Mouse (Mus musculus): ENCODE measurements around the gene Syn3. TPM values are rescaled to one million over a fixed set of nuclear protein-coding genes. Genes with fewer than 3 reads are reported as not detected.

Syn3 gene
- polyA plus RNA-seq, 1 experiment from 2014 or later: 29.9 TPM

DNA sequence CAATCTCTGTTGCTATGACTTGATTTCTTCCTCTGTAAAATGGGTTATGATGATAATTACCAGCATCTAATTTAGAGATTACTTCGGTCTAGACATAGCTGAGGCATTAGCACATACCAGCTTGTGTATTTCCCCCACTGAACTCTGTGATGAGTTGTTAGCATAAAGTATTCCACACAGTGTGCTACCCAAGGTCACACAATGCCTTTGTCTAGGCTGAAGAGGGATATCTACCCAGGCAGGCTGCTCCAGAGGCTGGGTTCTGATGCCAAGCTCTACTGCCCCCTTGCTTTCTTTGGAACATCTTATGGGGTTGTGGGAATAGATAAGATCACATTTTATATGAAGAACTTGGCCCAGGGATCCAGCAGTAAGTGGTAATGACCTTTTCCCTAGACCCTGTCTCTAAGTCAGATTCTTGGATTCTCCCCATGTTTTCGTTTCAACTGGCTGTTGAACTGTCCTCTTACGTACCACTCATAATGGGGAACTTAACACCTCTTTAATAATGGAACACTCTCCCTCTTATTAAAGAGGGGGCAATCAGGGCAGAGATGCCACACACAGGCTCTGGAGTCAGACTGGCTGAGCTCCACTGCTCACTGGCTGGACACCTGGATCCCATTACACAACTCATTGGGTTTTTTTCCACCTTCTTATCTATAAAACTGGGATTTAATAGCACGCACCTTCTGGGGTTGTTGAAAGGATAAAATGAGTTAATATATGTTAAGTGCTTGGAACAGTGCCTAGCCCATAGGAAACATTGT lies 100.9 kb downstream of the Syn3 start:
- Histone ChIP-seq H3K27me3 (replicated peaks; ENCODE audit: control insufficient read depth, insufficient read depth, low read length) (no peaks in the 10 kb centered on the region), H3K4me2 (ENCODE audit: low read length) (no peak overlapping the region), H3K9me3 (ENCODE audit: control insufficient read depth, low read length) (peaks cover 4% of the 10 kb centered on the region), H3K36me3 (ENCODE audit: control insufficient read depth, insufficient read depth, low read length) (0 out of 2 replicates have a peak, but pooled peaks cover 2% of the 10 kb centered on the region), H3K9ac (ENCODE audit: low read depth, low read length) (no peak overlapping the region), H3K4me1 (ENCODE audit: control insufficient read depth, insufficient read depth, low read depth, low read length) (no peaks in the 10 kb centered on the region), H3K27ac (ENCODE audit: low read depth, low read length) (no peak overlapping the region), H3K4me3 (ENCODE audit: low read length) (no peak overlapping the region)
- ATAC-seq: no peak
- 88% methylated on average over 4 of the region's 4 CpGs for WGBS

DNA sequence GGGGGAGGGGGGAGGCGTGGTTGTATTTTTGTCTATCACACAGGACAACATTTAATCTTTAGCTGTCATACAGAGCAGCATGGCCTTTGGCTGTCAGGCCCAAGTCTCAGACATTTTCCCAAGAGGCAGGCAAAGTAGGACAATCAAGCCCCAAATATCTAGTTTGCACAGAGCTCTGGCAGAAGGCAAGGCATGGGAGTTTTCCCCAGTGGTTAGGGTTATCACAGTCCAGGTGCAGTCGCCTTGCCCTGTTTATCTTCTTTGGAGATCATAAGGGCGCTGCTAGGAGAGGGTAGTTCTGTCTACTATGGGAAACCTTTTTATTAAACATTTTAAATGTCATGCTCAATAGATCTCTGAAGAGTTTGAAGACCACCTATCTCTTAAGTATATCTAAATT lies 106.3 kb downstream of the Syn3 start:
- no peak overlapping the region for H3K27ac ChIP-seq (ENCODE audit: low read depth, low read length)
- no peak overlapping the region for H3K4me2 ChIP-seq (ENCODE audit: low read length)
- no peak overlapping the region for H3K9ac ChIP-seq (ENCODE audit: low read depth, low read length)
- peaks cover 10% of the 10 kb centered on the region for H3K4me1 ChIP-seq (ENCODE audit: control insufficient read depth, insufficient read depth, low read depth, low read length)
- H3K4me3 ChIP-seq (ENCODE audit: low read length): no peak overlapping the region
- WGBS: 90% methylated on average over 3 of the region's 3 CpGs
- no peak for ATAC-seq
- 0 out of 2 replicates have a peak, but pooled peaks cover 2% of the 10 kb centered on the region for H3K36me3 ChIP-seq (ENCODE audit: control insufficient read depth, insufficient read depth, low read length)
- no peaks in the 10 kb centered on the region for H3K27me3 ChIP-seq (replicated peaks; ENCODE audit: control insufficient read depth, insufficient read depth, low read length)
- H3K9me3 ChIP-seq (ENCODE audit: control insufficient read depth, low read length): peaks cover 4% of the 10 kb centered on the region

DNA sequence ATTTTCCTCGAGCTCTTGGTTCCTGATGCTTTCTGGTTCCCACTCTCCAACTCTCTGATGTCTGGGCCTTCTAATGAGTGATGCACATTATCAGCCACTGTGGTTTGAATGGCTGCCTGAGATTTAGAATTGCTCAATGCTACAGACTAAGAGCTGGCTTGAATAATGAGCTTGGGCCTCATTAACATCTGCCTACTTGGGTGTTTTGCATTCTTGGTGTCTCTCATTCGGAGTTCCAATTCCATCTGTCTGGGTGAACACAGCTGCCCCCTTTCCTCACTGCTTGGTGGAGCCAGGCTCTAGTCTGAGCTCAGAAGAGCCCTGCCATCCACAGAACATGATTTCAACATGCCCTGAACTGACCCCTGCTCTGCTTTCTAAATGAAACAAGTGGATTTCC lies 108.8 kb downstream of the Syn3 start:
- H3K9me3 ChIP-seq (ENCODE audit: control insufficient read depth, low read length): peaks cover 4% of the 10 kb centered on the region
- no peak overlapping the region for H3K4me3 ChIP-seq (ENCODE audit: low read length)
- no peak overlapping the region for H3K27ac ChIP-seq (ENCODE audit: low read depth, low read length)
- peak; percentile 52 for ATAC-seq
- 0 out of 2 replicates have a peak, but pooled peaks cover 2% of the 10 kb centered on the region for H3K36me3 ChIP-seq (ENCODE audit: control insufficient read depth, insufficient read depth, low read length)
- H3K4me1 ChIP-seq (ENCODE audit: control insufficient read depth, insufficient read depth, low read depth, low read length): peaks cover 10% of the 10 kb centered on the region
- H3K27me3 ChIP-seq (replicated peaks; ENCODE audit: control insufficient read depth, insufficient read depth, low read length): no peaks in the 10 kb centered on the region
- 45% methylated on average over 2 of the region's 2 CpGs for WGBS
- no peak overlapping the region for H3K9ac ChIP-seq (ENCODE audit: low read depth, low read length)
- no peak overlapping the region for H3K4me2 ChIP-seq (ENCODE audit: low read length)

DNA sequence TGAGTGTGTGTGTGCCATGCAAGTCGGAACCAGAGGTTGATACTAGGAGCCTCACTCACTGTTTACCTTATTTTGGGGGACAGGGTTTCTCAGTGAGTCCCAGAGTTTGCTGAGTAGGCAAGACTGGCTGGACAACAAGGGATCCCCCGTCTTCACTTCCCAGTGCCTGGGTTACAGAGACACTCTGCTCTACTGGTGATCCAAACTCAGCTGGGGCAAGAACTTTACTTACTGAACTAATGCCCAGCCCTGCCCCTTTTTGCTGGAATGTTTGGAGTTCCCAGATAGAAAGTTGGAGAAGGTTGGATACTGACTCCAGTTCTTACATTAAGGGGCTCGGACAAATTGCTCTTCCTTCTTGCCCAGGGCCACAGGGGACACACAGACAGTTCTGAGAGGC lies 109.3 kb downstream of the Syn3 start:
- Histone ChIP-seq H3K9ac (ENCODE audit: low read depth, low read length) (no peak overlapping the region), H3K4me1 (ENCODE audit: control insufficient read depth, insufficient read depth, low read depth, low read length) (peaks cover 10% of the 10 kb centered on the region), H3K9me3 (ENCODE audit: control insufficient read depth, low read length) (no peaks in the 10 kb centered on the region), H3K27me3 (replicated peaks; ENCODE audit: control insufficient read depth, insufficient read depth, low read length) (no peaks in the 10 kb centered on the region), H3K36me3 (ENCODE audit: control insufficient read depth, insufficient read depth, low read length) (no peaks in the 10 kb centered on the region), H3K4me2 (ENCODE audit: low read length) (no peak overlapping the region), H3K4me3 (ENCODE audit: low read length) (no peak overlapping the region), H3K27ac (ENCODE audit: low read depth, low read length) (no peak overlapping the region)
- 87% methylated on average over 3 of the region's 3 CpGs for WGBS
- no peak for ATAC-seq

DNA sequence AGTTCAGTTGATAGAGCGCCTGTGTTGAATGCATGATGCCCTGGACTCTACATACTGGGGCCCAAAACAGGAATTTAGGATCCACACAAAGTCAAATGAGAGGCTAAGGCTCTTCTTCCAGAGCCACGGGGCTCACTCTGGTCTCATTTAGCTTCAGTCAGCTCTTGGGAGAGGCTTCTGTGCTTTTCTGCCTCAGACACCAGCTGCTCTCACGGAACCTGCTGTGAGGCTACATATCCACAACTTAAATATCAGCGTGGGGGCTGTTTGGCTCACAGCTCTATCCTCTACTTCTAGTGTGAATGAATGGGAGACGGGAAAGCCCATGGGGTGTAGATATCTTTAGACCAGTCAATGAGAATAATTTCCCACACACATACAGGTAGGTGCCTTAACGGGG lies 109.9 kb downstream of the Syn3 start:
- H3K27ac ChIP-seq (ENCODE audit: low read depth, low read length): no peak overlapping the region
- no peaks in the 10 kb centered on the region for H3K27me3 ChIP-seq (replicated peaks; ENCODE audit: control insufficient read depth, insufficient read depth, low read length)
- 63% methylated on average over 6 of the region's 6 CpGs for WGBS
- peaks cover 10% of the 10 kb centered on the region for H3K4me1 ChIP-seq (ENCODE audit: control insufficient read depth, insufficient read depth, low read depth, low read length)
- H3K9me3 ChIP-seq (ENCODE audit: control insufficient read depth, low read length): no peaks in the 10 kb centered on the region
- ATAC-seq: peak; percentile 25; the same call in 1 of the 2 replicates
- no peak overlapping the region for H3K9ac ChIP-seq (ENCODE audit: low read depth, low read length)
- no peak overlapping the region for H3K4me2 ChIP-seq (ENCODE audit: low read length)
- no peak overlapping the region for H3K4me3 ChIP-seq (ENCODE audit: low read length)
- H3K36me3 ChIP-seq (ENCODE audit: control insufficient read depth, insufficient read depth, low read length): no peaks in the 10 kb centered on the region

DNA sequence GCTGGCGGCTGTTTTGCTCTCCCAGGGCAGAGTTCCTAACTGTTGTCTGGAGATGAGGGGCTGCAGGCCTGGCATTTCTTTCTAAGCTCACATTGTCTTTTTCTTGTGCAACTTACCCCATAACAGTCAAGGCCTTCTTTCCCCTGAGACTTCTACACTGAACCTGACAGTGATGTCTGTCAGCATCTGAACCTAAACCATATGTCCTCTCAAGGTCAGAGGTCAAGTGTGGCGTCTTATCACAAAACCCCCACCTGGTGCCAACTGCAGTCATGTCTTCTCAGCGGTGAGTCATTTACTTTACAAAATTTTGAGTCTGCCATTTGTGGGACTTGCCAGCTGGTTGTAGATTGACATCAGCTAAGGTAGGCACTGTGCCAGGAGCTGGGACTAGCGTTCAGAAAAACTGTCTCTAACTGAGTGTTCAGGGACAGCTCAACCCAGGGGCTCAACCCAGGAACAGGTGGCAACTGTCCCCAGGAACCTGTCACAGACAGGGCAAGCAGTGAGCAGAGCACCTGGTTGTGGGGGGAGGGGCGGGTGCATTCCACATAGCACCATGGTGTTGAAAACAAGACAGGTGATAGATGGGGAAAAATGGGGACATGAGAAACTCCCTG lies 110.8 kb downstream of the Syn3 start:
- 60% methylated on average over 5 of the region's 5 CpGs for WGBS
- peak; percentile 28; the same call in 1 of the 2 replicates for ATAC-seq
- Histone ChIP-seq H3K9ac (ENCODE audit: low read depth, low read length) (no peak overlapping the region), H3K27me3 (replicated peaks; ENCODE audit: control insufficient read depth, insufficient read depth, low read length) (no peaks in the 10 kb centered on the region), H3K4me1 (ENCODE audit: control insufficient read depth, insufficient read depth, low read depth, low read length) (peaks cover 10% of the 10 kb centered on the region), H3K4me2 (ENCODE audit: low read length) (no peak overlapping the region), H3K36me3 (ENCODE audit: control insufficient read depth, insufficient read depth, low read length) (no peaks in the 10 kb centered on the region), H3K4me3 (ENCODE audit: low read length) (no peak overlapping the region), H3K27ac (ENCODE audit: low read depth, low read length) (no peak overlapping the region), H3K9me3 (ENCODE audit: control insufficient read depth, low read length) (no peaks in the 10 kb centered on the region)

DNA sequence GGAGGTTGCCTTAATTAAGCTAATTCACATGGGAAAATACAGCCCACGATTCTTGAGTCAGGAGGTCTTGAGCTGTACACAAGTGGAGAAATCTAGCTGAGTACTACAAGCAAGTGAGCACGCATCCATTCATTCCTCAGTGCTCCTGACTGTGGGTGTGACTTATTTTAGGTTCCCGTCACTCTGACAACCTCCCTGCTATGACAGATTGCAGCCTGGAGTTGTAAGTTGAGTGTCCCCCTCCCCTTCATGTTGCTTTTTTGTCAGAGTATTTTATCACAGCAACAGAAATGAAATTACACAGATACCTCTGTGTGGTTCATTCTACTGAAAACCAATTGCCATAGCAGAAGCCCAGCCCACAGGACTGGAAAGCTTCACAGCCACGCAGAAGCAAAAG lies 112.5 kb downstream of the Syn3 start:
- H3K27ac ChIP-seq (ENCODE audit: low read depth, low read length): no peak overlapping the region
- H3K36me3 ChIP-seq (ENCODE audit: control insufficient read depth, insufficient read depth, low read length): no peaks in the 10 kb centered on the region
- WGBS: 78% methylated on average over 4 of the region's 4 CpGs
- ATAC-seq: no peak
- H3K4me1 ChIP-seq (ENCODE audit: control insufficient read depth, insufficient read depth, low read depth, low read length): peaks cover 10% of the 10 kb centered on the region
- H3K9ac ChIP-seq (ENCODE audit: low read depth, low read length): no peak overlapping the region
- no peaks in the 10 kb centered on the region for H3K9me3 ChIP-seq (ENCODE audit: control insufficient read depth, low read length)
- no peak overlapping the region for H3K4me2 ChIP-seq (ENCODE audit: low read length)
- no peak overlapping the region for H3K4me3 ChIP-seq (ENCODE audit: low read length)
- no peaks in the 10 kb centered on the region for H3K27me3 ChIP-seq (replicated peaks; ENCODE audit: control insufficient read depth, insufficient read depth, low read length)

DNA sequence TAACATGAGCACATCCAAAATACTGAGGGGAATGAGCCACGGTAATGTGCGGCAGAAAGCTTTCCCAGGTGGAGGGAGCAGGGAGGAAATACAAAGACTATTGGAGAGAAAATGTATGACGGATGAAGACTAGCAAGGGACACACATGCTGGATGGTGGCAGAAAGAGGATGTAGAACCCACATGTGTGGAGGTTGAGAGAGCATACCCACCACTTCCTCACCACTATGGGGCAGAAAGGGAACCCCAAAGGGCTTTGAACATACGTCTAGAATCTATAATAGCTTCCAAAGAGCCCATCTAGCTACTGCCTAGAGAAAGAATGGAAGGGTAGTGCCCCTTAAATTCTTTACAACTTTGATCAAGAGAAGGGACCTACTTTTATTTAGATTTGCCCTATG lies 113.0 kb downstream of the Syn3 start:
- H3K4me3 ChIP-seq (ENCODE audit: low read length): no peak overlapping the region
- 0 out of 2 replicates have a peak, but pooled peaks cover 2% of the 10 kb centered on the region for H3K36me3 ChIP-seq (ENCODE audit: control insufficient read depth, insufficient read depth, low read length)
- H3K4me2 ChIP-seq (ENCODE audit: low read length): no peak overlapping the region
- H3K9me3 ChIP-seq (ENCODE audit: control insufficient read depth, low read length): no peaks in the 10 kb centered on the region
- no peak overlapping the region for H3K9ac ChIP-seq (ENCODE audit: low read depth, low read length)
- WGBS: 80% methylated on average over 4 of the region's 4 CpGs
- H3K4me1 ChIP-seq (ENCODE audit: control insufficient read depth, insufficient read depth, low read depth, low read length): peaks cover 10% of the 10 kb centered on the region
- no peaks in the 10 kb centered on the region for H3K27me3 ChIP-seq (replicated peaks; ENCODE audit: control insufficient read depth, insufficient read depth, low read length)
- H3K27ac ChIP-seq (ENCODE audit: low read depth, low read length): no peak overlapping the region
- no peak for ATAC-seq

DNA sequence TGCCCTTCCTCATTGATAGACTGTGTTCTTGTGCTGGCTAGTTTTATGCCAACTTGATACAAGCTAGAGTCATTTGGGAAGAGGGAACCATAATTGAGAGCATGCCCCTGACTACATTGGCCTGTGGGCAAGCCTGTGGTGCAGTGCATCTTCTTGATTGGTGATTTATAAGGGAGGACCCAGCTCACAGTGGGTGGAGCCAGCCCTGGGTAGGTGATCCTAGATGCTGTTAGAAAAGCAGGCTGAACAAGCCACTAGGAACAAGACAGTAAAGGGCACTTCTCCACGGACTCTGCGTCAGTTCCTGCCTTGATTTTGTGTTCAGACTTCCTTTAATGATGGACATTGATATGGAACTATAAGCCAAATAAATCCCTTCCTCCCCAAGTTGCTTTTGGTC lies 114.0 kb downstream of the Syn3 start:
- ATAC-seq: no peak

More for the DNA sequence above, 114.0 kb downstream of the Syn3 start:
- H3K4me2 ChIP-seq (ENCODE audit: low read length): no peak overlapping the region
- H3K4me1 ChIP-seq (ENCODE audit: control insufficient read depth, insufficient read depth, low read depth, low read length): peaks cover 7% of the 10 kb centered on the region; the same call in 1 of the 2 replicates
- 83% methylated on average over 2 of the region's 2 CpGs for WGBS
- H3K9me3 ChIP-seq (ENCODE audit: control insufficient read depth, low read length): no peaks in the 10 kb centered on the region
- H3K9ac ChIP-seq (ENCODE audit: low read depth, low read length): no peak overlapping the region
- H3K27ac ChIP-seq (ENCODE audit: low read depth, low read length): no peak overlapping the region
- no peaks in the 10 kb centered on the region for H3K27me3 ChIP-seq (replicated peaks; ENCODE audit: control insufficient read depth, insufficient read depth, low read length)
- no peak overlapping the region for H3K4me3 ChIP-seq (ENCODE audit: low read length)
- H3K36me3 ChIP-seq (ENCODE audit: control insufficient read depth, insufficient read depth, low read length): 0 out of 2 replicates have a peak, but pooled peaks cover 2% of the 10 kb centered on the region

Data from hindbrain, embryonic 16.5 days (tissue).